Mouse (Mus musculus): ENCODE measurements around the gene Nkd1. TPM values are rescaled to one million over a fixed set of nuclear protein-coding genes. Genes with fewer than 3 reads are reported as not detected.
A peak's percentile ranks its signal among the peaks of the same experiment; 100 is the strongest.

The Nkd1 gene
- polyA plus RNA-seq, 1 experiment from 2014 or later: 45.0 TPM

DNA sequence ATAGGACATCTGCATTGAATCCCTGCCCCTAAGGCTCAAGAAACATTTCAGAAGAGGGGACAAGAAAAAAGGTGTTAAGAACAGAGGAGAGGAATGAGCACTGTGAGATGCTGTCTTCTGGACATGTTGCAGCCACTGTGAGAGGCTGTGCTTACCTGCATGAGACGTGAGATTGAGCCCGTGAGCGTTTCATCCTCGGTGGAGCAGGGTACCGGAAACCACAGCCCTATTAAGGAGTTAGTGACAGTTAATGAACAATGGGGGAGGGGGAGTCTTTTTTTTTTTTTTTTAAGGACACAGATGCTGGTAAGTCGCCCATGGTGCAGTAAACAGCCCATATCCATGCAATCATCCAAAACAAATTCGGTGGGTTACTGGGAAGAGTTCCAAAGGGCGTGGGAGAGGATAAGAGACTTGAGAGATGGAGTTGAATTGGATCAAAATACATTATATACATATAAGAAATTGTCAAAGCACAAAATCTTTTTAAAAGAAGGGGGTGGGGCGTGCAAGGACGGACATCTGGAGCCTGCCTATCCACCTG is 82.4 kb downstream of the Nkd1 start:
- Histone ChIP-seq H3K27me3 (ENCODE audit: control insufficient read depth, insufficient read depth, low read length) (no peaks in the 10 kb centered on the region), H3K27ac (replicated peaks; ENCODE audit: low read depth, low read length) (peak overlapping the region; percentile 60), H3K9me3 (replicated peaks; ENCODE audit: control insufficient read depth, low read length) (no peaks in the 10 kb centered on the region), H3K4me2 (ENCODE audit: low read depth, low read length) (peak overlapping the region; percentile 50), H3K9ac (replicated peaks; ENCODE audit: low read length) (peak overlapping the region; percentile 26), H3K4me1 (ENCODE audit: control insufficient read depth, insufficient read depth, low read length) (peaks cover 4% of the 10 kb centered on the region; the same call in 1 of the 2 replicates), H3K4me3 (ENCODE audit: low read depth, low read length) (peak overlapping the region; percentile 17; the same call in 1 of the 2 replicates), H3K36me3 (replicated peaks; ENCODE audit: control insufficient read depth, insufficient read depth, low read depth, low read length) (no peaks in the 10 kb centered on the region)
- 6% methylated on average over 10 of the region's 10 CpGs for WGBS
- peak; percentile 5; the same call in 1 of the 2 replicates for ATAC-seq (replicated peaks; ENCODE audit: insufficient number of reproducible peaks, low FRiP score, low TSS enrichment, low read depth)
- peak; percentile 43 for DNase-seq (ENCODE audit: low spot score)

- Histone ChIP-seq H3K4me2 (ENCODE audit: low read depth, low read length) (peak overlapping the region; percentile 50), H3K9ac (replicated peaks; ENCODE audit: low read length) (peak overlapping the region; percentile 26)
- ATAC-seq (replicated peaks; ENCODE audit: insufficient number of reproducible peaks, low FRiP score, low TSS enrichment, low read depth): peak; percentile 93
Observed at GRCm38 (mm10) chr8:88604065-88605038, 83.2 kb downstream of the Nkd1 start.

GRCm38 (mm10) chr8:88605361-88606040 is 84.3 kb downstream of the Nkd1 start:
- no peak for DNase-seq (ENCODE audit: low spot score)
- Histone ChIP-seq H3K4me1 (ENCODE audit: control insufficient read depth, insufficient read depth, low read length) (peaks cover 4% of the 10 kb centered on the region; the same call in 1 of the 2 replicates), H3K36me3 (replicated peaks; ENCODE audit: control insufficient read depth, insufficient read depth, low read depth, low read length) (no peaks in the 10 kb centered on the region), H3K27me3 (ENCODE audit: control insufficient read depth, insufficient read depth, low read length) (no peaks in the 10 kb centered on the region), H3K9ac (replicated peaks; ENCODE audit: low read length) (no peak overlapping the region), H3K4me2 (ENCODE audit: low read depth, low read length) (no peak overlapping the region), H3K27ac (replicated peaks; ENCODE audit: low read depth, low read length) (no peak overlapping the region), H3K4me3 (ENCODE audit: low read depth, low read length) (no peak overlapping the region), H3K9me3 (replicated peaks; ENCODE audit: control insufficient read depth, low read length) (no peaks in the 10 kb centered on the region)
- no peak for ATAC-seq (replicated peaks; ENCODE audit: insufficient number of reproducible peaks, low FRiP score, low TSS enrichment, low read depth)
- 51% methylated on average over 13 of the region's 13 CpGs for WGBS

More at GRCm38 (mm10) chr8:88604065-88605038, 83.2 kb downstream of the Nkd1 start:
- no peaks in the 10 kb centered on the region for H3K27me3 ChIP-seq (ENCODE audit: control insufficient read depth, insufficient read depth, low read length)
- H3K4me3 ChIP-seq (ENCODE audit: low read depth, low read length): peak overlapping the region; percentile 17; the same call in 1 of the 2 replicates
- H3K9me3 ChIP-seq (replicated peaks; ENCODE audit: control insufficient read depth, low read length): no peaks in the 10 kb centered on the region
- H3K36me3 ChIP-seq (replicated peaks; ENCODE audit: control insufficient read depth, insufficient read depth, low read depth, low read length): no peaks in the 10 kb centered on the region
- 4% methylated on average over 20 of the region's 20 CpGs for WGBS
- H3K27ac ChIP-seq (replicated peaks; ENCODE audit: low read depth, low read length): peak overlapping the region; percentile 60
- DNase-seq (ENCODE audit: low spot score): peak; percentile 97
- peaks cover 4% of the 10 kb centered on the region; the same call in 1 of the 2 replicates for H3K4me1 ChIP-seq (ENCODE audit: control insufficient read depth, insufficient read depth, low read length)

DNA sequence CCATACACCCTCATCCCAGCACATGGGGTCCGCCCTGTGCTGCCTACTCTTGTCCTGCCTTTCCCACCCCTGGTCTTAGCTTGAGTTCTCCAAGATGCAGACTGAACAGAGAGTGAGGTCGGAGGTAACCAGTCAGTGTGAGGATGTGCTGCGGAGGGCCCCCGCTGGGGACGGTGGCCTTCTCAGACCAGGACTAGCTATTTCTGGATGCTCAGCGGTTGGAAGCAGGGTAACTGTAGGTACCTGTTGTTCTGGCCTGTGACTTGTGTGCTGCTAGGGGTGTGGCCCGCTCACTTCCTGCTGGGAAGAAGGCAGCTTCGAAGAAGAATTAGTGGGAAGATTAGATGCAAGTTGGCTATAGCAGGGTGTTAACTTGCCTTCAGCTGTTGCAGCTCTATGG is 87.9 kb downstream of the Nkd1 start:
- WGBS: 78% methylated on average over 8 of the region's 8 CpGs

GRCm38 (mm10) chr8:88610271-88610670 is 89.1 kb downstream of the Nkd1 start:
- H3K4me1 ChIP-seq (ENCODE audit: control insufficient read depth, insufficient read depth, low read length): peaks cover 4% of the 10 kb centered on the region; the same call in 1 of the 2 replicates
- DNase-seq (ENCODE audit: low spot score) (no peak), ATAC-seq (replicated peaks; ENCODE audit: insufficient number of reproducible peaks, low FRiP score, low TSS enrichment, low read depth) (no peak)
- H3K36me3 ChIP-seq (replicated peaks; ENCODE audit: control insufficient read depth, insufficient read depth, low read depth, low read length): no peaks in the 10 kb centered on the region
- WGBS: 59% methylated on average over 6 of the region's 6 CpGs
- H3K27ac ChIP-seq (replicated peaks; ENCODE audit: low read depth, low read length): no peak overlapping the region
- H3K4me3 ChIP-seq (ENCODE audit: low read depth, low read length): no peak overlapping the region
- no peaks in the 10 kb centered on the region for H3K27me3 ChIP-seq (ENCODE audit: control insufficient read depth, insufficient read depth, low read length)
- H3K9ac ChIP-seq (replicated peaks; ENCODE audit: low read length): no peak overlapping the region
- no peak overlapping the region for H3K4me2 ChIP-seq (ENCODE audit: low read depth, low read length)
- no peaks in the 10 kb centered on the region for H3K9me3 ChIP-seq (replicated peaks; ENCODE audit: control insufficient read depth, low read length)

More for the DNA sequence above, 87.9 kb downstream of the Nkd1 start:
- H3K4me3 ChIP-seq (ENCODE audit: low read depth, low read length): no peak overlapping the region
- H3K9me3 ChIP-seq (replicated peaks; ENCODE audit: control insufficient read depth, low read length): no peaks in the 10 kb centered on the region
- peaks cover 4% of the 10 kb centered on the region; the same call in 1 of the 2 replicates for H3K4me1 ChIP-seq (ENCODE audit: control insufficient read depth, insufficient read depth, low read length)
- DNase-seq (ENCODE audit: low spot score) (no peak), ATAC-seq (replicated peaks; ENCODE audit: insufficient number of reproducible peaks, low FRiP score, low TSS enrichment, low read depth) (no peak)
- no peaks in the 10 kb centered on the region for H3K36me3 ChIP-seq (replicated peaks; ENCODE audit: control insufficient read depth, insufficient read depth, low read depth, low read length)
- no peaks in the 10 kb centered on the region for H3K27me3 ChIP-seq (ENCODE audit: control insufficient read depth, insufficient read depth, low read length)
- H3K27ac ChIP-seq (replicated peaks; ENCODE audit: low read depth, low read length): no peak overlapping the region
- no peak overlapping the region for H3K9ac ChIP-seq (replicated peaks; ENCODE audit: low read length)
- no peak overlapping the region for H3K4me2 ChIP-seq (ENCODE audit: low read depth, low read length)

DNA sequence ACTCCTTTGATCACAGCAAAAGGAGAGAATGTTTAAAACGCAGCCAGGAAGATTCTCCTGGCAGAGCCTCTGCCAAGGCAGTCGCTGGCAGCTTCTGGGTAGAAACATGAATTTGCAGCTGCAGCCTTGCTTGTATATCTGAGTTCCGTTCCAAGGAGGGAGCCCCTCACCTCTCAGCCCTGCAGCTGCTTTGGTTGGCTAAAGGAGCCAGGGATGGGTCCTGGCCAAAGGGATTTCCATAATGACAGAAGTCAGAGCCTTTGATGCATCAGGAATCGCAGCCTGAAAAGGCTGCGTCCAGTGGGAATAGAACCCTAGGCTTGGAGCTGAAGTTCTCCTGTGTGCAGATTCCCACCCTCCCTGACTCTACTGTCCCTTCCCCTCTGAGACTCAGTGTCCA is 93.8 kb downstream of the Nkd1 start:
- H3K4me1 ChIP-seq (ENCODE audit: control insufficient read depth, insufficient read depth, low read length): no peaks in the 10 kb centered on the region
- 75% methylated on average over 5 of the region's 5 CpGs for WGBS
- no peaks in the 10 kb centered on the region for H3K36me3 ChIP-seq (replicated peaks; ENCODE audit: control insufficient read depth, insufficient read depth, low read depth, low read length)
- no peak for ATAC-seq (replicated peaks; ENCODE audit: insufficient number of reproducible peaks, low FRiP score, low TSS enrichment, low read depth)
- no peaks in the 10 kb centered on the region for H3K9me3 ChIP-seq (replicated peaks; ENCODE audit: control insufficient read depth, low read length)
- H3K27ac ChIP-seq (replicated peaks; ENCODE audit: low read depth, low read length): no peak overlapping the region
- H3K27me3 ChIP-seq (ENCODE audit: control insufficient read depth, insufficient read depth, low read length): no peaks in the 10 kb centered on the region
- H3K4me3 ChIP-seq (ENCODE audit: low read depth, low read length): no peak overlapping the region
- H3K4me2 ChIP-seq (ENCODE audit: low read depth, low read length): no peak overlapping the region
- no peak for DNase-seq (ENCODE audit: low spot score)
- H3K9ac ChIP-seq (replicated peaks; ENCODE audit: low read length): no peak overlapping the region

GRCm38 (mm10) chr8:88618612-88619011 is 97.5 kb downstream of the Nkd1 start:
- DNase-seq (ENCODE audit: low spot score) (no peak), ATAC-seq (replicated peaks; ENCODE audit: insufficient number of reproducible peaks, low FRiP score, low TSS enrichment, low read depth) (no peak)
- Histone ChIP-seq H3K9ac (replicated peaks; ENCODE audit: low read length) (no peak overlapping the region), H3K4me2 (ENCODE audit: low read depth, low read length) (no peak overlapping the region), H3K4me1 (ENCODE audit: control insufficient read depth, insufficient read depth, low read length) (no peaks in the 10 kb centered on the region), H3K36me3 (replicated peaks; ENCODE audit: control insufficient read depth, insufficient read depth, low read depth, low read length) (no peaks in the 10 kb centered on the region), H3K9me3 (replicated peaks; ENCODE audit: control insufficient read depth, low read length) (no peaks in the 10 kb centered on the region), H3K27me3 (ENCODE audit: control insufficient read depth, insufficient read depth, low read length) (no peaks in the 10 kb centered on the region), H3K27ac (replicated peaks; ENCODE audit: low read depth, low read length) (no peak overlapping the region), H3K4me3 (ENCODE audit: low read depth, low read length) (no peak overlapping the region)
- WGBS: 82% methylated on average over 5 of the region's 5 CpGs
